Mouse (Mus musculus) adrenal gland, adult (tissue): ENCODE measurements around the gene Rsu1.

ENCODE experiments used
- DNase-seq, 2 experiments: peaks; one replicate each; pipeline ENCODE4 v3.0.0; 2022 to 2023; ENCODE audit warnings: low spot score in 1 of 2; ENCODE audit not compliant: inconsistent age in 2 of 2

Rsu1 gene

GRCm38 (mm10) chr2:13169158-13169890 is 101.9 kb downstream of the Rsu1 start:
- no peak for DNase-seq

GRCm38 (mm10) chr2:13168743-13169142 is 102.5 kb downstream of the Rsu1 start:
- DNase-seq: peak in 1 of 2 experiments; percentile 48

GRCm38 (mm10) chr2:13161717-13162116 is 109.5 kb downstream of the Rsu1 start:
- peak in 1 of 2 experiments; percentile 25 for DNase-seq

- DNase-seq: no peak
Measured at GRCm38 (mm10) chr2:13145245-13145644, 126.0 kb downstream of the Rsu1 start.

GRCm38 (mm10) chr2:13134890-13135289 is 136.3 kb downstream of the Rsu1 start:
- DNase-seq: no peak

- no peak for DNase-seq
Measured at GRCm38 (mm10) chr2:13132841-13133240, 138.4 kb downstream of the Rsu1 start.

GRCm38 (mm10) chr2:13132406-13132805 is 138.8 kb downstream of the Rsu1 start:
- no peak for DNase-seq

GRCm38 (mm10) chr2:13129859-13130258 is 141.4 kb downstream of the Rsu1 start:
- DNase-seq: peak in 1 of 2 experiments; percentile 20

- no peak for DNase-seq
Measured at GRCm38 (mm10) chr2:13129337-13129736, 141.9 kb downstream of the Rsu1 start.

- no peak for DNase-seq
Measured at GRCm38 (mm10) chr2:13120461-13120860, 150.8 kb downstream of the Rsu1 start.

GRCm38 (mm10) chr2:13117896-13118295 is 153.3 kb downstream of the Rsu1 start:
- DNase-seq: no peak

GRCm38 (mm10) chr2:13106531-13106930 is 164.7 kb downstream of the Rsu1 start:
- no peak for DNase-seq

- no peak for DNase-seq
Measured at GRCm38 (mm10) chr2:13104388-13104787, 166.8 kb downstream of the Rsu1 start.

- DNase-seq: no peak
Measured at GRCm38 (mm10) chr2:13103797-13104200, 167.4 kb downstream of the Rsu1 start.

GRCm38 (mm10) chr2:13094045-13094444 is 177.2 kb downstream of the Rsu1 start:
- no peak for DNase-seq

GRCm38 (mm10) chr2:13093570-13093969 is 177.6 kb downstream of the Rsu1 start:
- no peak for DNase-seq

GRCm38 (mm10) chr2:13091399-13092015 is 179.7 kb downstream of the Rsu1 start:
- DNase-seq: no peak

- DNase-seq: no peak
Measured at GRCm38 (mm10) chr2:13090841-13091240, 180.4 kb downstream of the Rsu1 start.

GRCm38 (mm10) chr2:13089861-13090260 is 181.4 kb downstream of the Rsu1 start:
- no peak for DNase-seq

GRCm38 (mm10) chr2:13088266-13088665 is 182.9 kb downstream of the Rsu1 start:
- DNase-seq: no peak

GRCm38 (mm10) chr2:13087811-13088210 is 183.4 kb downstream of the Rsu1 start:
- DNase-seq: no peak

GRCm38 (mm10) chr2:13084223-13084622 is 187.0 kb downstream of the Rsu1 start:
- no peak for DNase-seq

- no peak for DNase-seq
Measured at GRCm38 (mm10) chr2:13080476-13080875, 190.7 kb downstream of the Rsu1 start.
